Mouse (Mus musculus): ENCODE measurements around the gene Tmem9. TPM values are rescaled to one million over a fixed set of nuclear protein-coding genes. Genes with fewer than 3 reads are reported as not detected.

Gene Tmem9
- total and polyA plus RNA-seq, 3 experiments: 11.1 to 28.6 (median 13.1) TPM

DNA sequence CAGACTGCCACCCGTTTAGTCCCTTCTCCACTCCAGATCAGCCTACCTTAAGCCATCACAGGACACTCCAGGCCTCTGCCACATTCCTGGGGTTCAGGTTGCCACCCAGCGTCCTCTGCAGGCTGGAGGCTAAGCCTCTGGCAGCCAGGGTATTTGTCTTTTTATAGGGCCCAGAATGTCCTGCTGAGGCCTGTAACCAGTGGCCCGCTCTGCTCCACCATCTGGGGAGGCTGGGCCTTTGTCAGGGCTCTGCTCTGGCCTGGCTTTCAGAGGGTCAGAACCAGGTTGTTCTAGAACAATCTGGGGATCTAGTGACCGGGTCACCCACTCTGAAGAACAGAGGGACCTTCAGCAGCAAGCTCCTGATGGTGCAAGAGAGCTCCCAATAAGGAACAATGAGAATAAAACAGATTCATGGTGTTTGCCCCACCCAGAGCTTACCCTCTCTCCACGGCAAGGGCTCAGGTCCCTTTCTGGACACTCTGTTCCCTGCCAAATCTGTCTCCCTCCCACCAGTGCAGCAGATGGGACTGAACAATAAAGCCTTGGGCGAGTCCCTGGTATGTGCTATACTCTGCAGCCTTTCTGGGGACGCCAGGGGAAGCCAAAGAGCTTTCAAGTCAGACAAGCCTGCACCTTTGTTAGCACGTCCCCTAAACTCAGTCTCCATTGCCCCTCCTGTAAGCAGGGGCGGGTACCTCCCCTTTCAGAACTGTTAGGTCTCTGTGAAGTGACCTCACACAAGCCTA is 53.3 kb downstream of the Tmem9 start:
- 70% methylated on average over 9 of the region's 9 CpGs for WGBS
- H3K27ac ChIP-seq: no peak overlapping the region

DNA sequence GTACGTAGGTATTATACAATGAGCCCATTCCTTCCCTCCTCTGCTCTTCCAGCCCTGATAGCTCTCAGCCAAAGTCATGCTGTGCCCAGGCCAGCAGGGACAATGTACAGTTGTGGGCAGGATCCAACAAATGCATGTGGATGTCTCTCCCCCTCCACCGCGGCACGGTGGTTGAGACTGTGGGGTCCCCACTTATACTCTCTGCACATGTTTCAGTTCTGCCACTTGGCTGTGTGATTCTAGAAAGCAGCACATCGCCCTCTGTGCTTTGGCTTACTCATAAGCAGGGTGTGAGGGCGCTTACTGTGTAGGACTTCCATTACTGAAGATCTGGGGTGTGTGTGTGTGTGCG is 53.8 kb downstream of the Tmem9 start:
- no peaks in the 10 kb centered on the region; the same call in 1 of the 2 replicates for H3K27me3 ChIP-seq (ENCODE audit: control insufficient read depth, insufficient read depth, low read length)
- no peak for DNase-seq
- H3K27ac ChIP-seq: no peak overlapping the region
- no peaks in the 10 kb centered on the region for H3K36me3 ChIP-seq (ENCODE audit: control insufficient read depth, insufficient read depth, low read length)
- intact Hi-C loops (cut with DNase I): loop anchor here (5.0 kb wide), 1 partner anchor 106 kb away; no protein-coding TSS in a partner anchor
- no peak overlapping the region for H3K9ac ChIP-seq (ENCODE audit: low read depth, low read length)
- WGBS: 86% methylated on average over 7 of the region's 7 CpGs
- no peak for TF ChIP-seq CTCF (IDR thresholded peaks at IDR 0.05)
- TF ChIP-seq EP300 (IDR thresholded peaks at IDR 0.05; ENCODE audit: insufficient read depth, low read depth, low read length): no peak
- no peak for TF ChIP-seq POLR2A (IDR thresholded peaks at IDR 0.05; ENCODE audit: insufficient read depth, low read depth, low read length)
- H3K4me3 ChIP-seq: no peak overlapping the region
- H3K79me2 ChIP-seq (replicated peaks; ENCODE audit: control insufficient read depth, insufficient read depth, low read length): no peaks in the 10 kb centered on the region
- no peaks in the 10 kb centered on the region for H3K4me1 ChIP-seq (ENCODE audit: control insufficient read depth, insufficient read depth, low read length)

More for the DNA sequence above, 53.3 kb downstream of the Tmem9 start:
- H3K36me3 ChIP-seq (ENCODE audit: control insufficient read depth, insufficient read depth, low read length): no peaks in the 10 kb centered on the region
- no peak overlapping the region for H3K9ac ChIP-seq (ENCODE audit: low read depth, low read length)
- DNase-seq: peak; percentile 40 to 68
- H3K4me3 ChIP-seq: no peak overlapping the region
- H3K27me3 ChIP-seq (ENCODE audit: control insufficient read depth, insufficient read depth, low read length): no peaks in the 10 kb centered on the region
- H3K4me1 ChIP-seq (ENCODE audit: control insufficient read depth, insufficient read depth, low read length): no peaks in the 10 kb centered on the region
- no peaks in the 10 kb centered on the region for H3K79me2 ChIP-seq (replicated peaks; ENCODE audit: control insufficient read depth, insufficient read depth, low read length)
- intact Hi-C loops (cut with DNase I): loop anchor here (5.0 kb wide), 1 partner anchor 106 kb away; no protein-coding TSS in a partner anchor
- TF ChIP-seq CTCF (IDR thresholded peaks at IDR 0.05) (peak; percentile 74), EP300 (IDR thresholded peaks at IDR 0.05; ENCODE audit: insufficient read depth, low read depth, low read length) (no peak), POLR2A (IDR thresholded peaks at IDR 0.05; ENCODE audit: insufficient read depth, low read depth, low read length) (no peak)

DNA sequence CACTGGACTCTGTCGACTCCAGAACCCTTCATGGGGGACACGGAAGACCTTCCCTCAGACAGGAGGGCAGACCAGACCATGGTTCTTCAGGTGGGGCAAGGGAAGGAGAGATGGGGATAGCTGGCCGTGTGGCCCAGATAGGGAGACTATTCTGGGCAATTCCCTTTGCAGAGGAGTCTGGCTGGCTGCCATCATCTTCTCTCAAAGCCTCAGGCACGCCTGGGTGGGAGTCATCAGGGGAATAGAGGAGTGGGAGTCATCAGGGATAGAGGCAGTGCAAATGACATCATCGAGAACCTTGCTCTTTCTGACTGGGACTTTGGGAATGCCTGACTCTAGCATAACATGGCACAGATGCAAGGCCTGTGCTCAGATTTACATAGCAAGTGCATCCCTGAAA is 56.0 kb downstream of the Tmem9 start:
- H3K9ac ChIP-seq (ENCODE audit: low read depth, low read length): no peak overlapping the region
- no peaks in the 10 kb centered on the region for H3K36me3 ChIP-seq (ENCODE audit: control insufficient read depth, insufficient read depth, low read length)
- TF ChIP-seq CTCF (IDR thresholded peaks at IDR 0.05) (no peak), EP300 (IDR thresholded peaks at IDR 0.05; ENCODE audit: insufficient read depth, low read depth, low read length) (no peak), POLR2A (IDR thresholded peaks at IDR 0.05; ENCODE audit: insufficient read depth, low read depth, low read length) (no peak)
- no peak overlapping the region for H3K4me3 ChIP-seq
- 43% methylated on average over 5 of the region's 5 CpGs for WGBS
- H3K27me3 ChIP-seq (ENCODE audit: control insufficient read depth, insufficient read depth, low read length): no peaks in the 10 kb centered on the region; the same call in 1 of the 2 replicates
- DNase-seq: no peak
- H3K79me2 ChIP-seq (replicated peaks; ENCODE audit: control insufficient read depth, insufficient read depth, low read length): no peaks in the 10 kb centered on the region
- H3K4me1 ChIP-seq (ENCODE audit: control insufficient read depth, insufficient read depth, low read length): no peaks in the 10 kb centered on the region
- H3K27ac ChIP-seq: no peak overlapping the region
- intact Hi-C loops (cut with DNase I): loop anchor here (5.0 kb wide), 1 partner anchor 103 kb away; no protein-coding TSS in a partner anchor

GRCm38 (mm10) chr1:136066621-136067020 is 58.7 kb downstream of the Tmem9 start:
- intact Hi-C loops (cut with DNase I): no loop called here
- no peak for TF ChIP-seq POLR2A (IDR thresholded peaks at IDR 0.05; ENCODE audit: insufficient read depth, low read depth, low read length)
- no peak for TF ChIP-seq CTCF (IDR thresholded peaks at IDR 0.05)
- no peak for TF ChIP-seq EP300 (IDR thresholded peaks at IDR 0.05; ENCODE audit: insufficient read depth, low read depth, low read length)
- no peak overlapping the region for H3K9ac ChIP-seq (ENCODE audit: low read depth, low read length)
- no peaks in the 10 kb centered on the region for H3K36me3 ChIP-seq (ENCODE audit: control insufficient read depth, insufficient read depth, low read length)
- no peak for DNase-seq
- H3K4me3 ChIP-seq: no peak overlapping the region
- H3K4me1 ChIP-seq (ENCODE audit: control insufficient read depth, insufficient read depth, low read length): no peaks in the 10 kb centered on the region
- no peaks in the 10 kb centered on the region for H3K79me2 ChIP-seq (replicated peaks; ENCODE audit: control insufficient read depth, insufficient read depth, low read length)
- H3K27me3 ChIP-seq (ENCODE audit: control insufficient read depth, insufficient read depth, low read length): no peaks in the 10 kb centered on the region; the same call in 1 of the 2 replicates
- 61% methylated on average over 1 of the region's 1 CpGs for WGBS
- H3K27ac ChIP-seq: no peak overlapping the region

- no peak overlapping the region for H3K4me3 ChIP-seq
- H3K4me1 ChIP-seq (ENCODE audit: control insufficient read depth, insufficient read depth, low read length): no peaks in the 10 kb centered on the region
- H3K36me3 ChIP-seq (ENCODE audit: control insufficient read depth, insufficient read depth, low read length): no peaks in the 10 kb centered on the region
- intact Hi-C loops (cut with DNase I): no loop called here
- 63% methylated on average over 3 of the region's 3 CpGs for WGBS
- no peak overlapping the region for H3K9ac ChIP-seq (ENCODE audit: low read depth, low read length)
- H3K27ac ChIP-seq: no peak overlapping the region
- H3K27me3 ChIP-seq (ENCODE audit: control insufficient read depth, insufficient read depth, low read length): no peaks in the 10 kb centered on the region; the same call in 1 of the 2 replicates
- no peaks in the 10 kb centered on the region for H3K79me2 ChIP-seq (replicated peaks; ENCODE audit: control insufficient read depth, insufficient read depth, low read length)
- DNase-seq: no peak
- TF ChIP-seq CTCF (IDR thresholded peaks at IDR 0.05) (no peak), EP300 (IDR thresholded peaks at IDR 0.05; ENCODE audit: insufficient read depth, low read depth, low read length) (no peak), POLR2A (IDR thresholded peaks at IDR 0.05; ENCODE audit: insufficient read depth, low read depth, low read length) (no peak)
Measured at GRCm38 (mm10) chr1:136067579-136067978, 59.6 kb downstream of the Tmem9 start.

DNA sequence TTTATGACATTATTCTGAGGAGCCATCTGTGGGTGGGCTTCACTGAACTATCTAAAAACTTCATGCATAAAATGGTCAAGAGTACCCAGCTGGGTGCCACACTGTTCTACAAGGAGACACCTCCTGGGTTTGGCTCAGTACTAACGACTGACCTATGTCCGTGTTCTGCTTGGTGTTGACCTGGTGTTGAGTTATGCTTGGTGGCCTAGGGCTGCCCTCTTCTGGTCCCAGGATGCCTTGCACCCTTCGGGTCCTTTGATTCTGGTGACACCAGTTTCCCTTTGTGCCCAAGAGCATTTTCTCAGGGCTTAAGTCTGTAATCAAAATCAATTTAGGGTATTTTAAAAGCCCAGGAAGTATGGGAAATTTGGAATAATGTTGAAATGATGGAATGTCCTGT is 68.1 kb downstream of the Tmem9 start:
- H3K4me3 ChIP-seq: no peak overlapping the region
- intact Hi-C loops (cut with DNase I): loop anchor here (2.0 kb wide), 1 partner anchor 25 kb away; the partner anchor contains the start of gene Ascl5

More for the DNA sequence above, 68.1 kb downstream of the Tmem9 start:
- Histone ChIP-seq H3K36me3 (ENCODE audit: control insufficient read depth, insufficient read depth, low read length) (no peaks in the 10 kb centered on the region), H3K27me3 (ENCODE audit: control insufficient read depth, insufficient read depth, low read length) (no peaks in the 10 kb centered on the region; the same call in 1 of the 2 replicates), H3K9ac (ENCODE audit: low read depth, low read length) (no peak overlapping the region), H3K27ac (no peak overlapping the region), H3K4me1 (ENCODE audit: control insufficient read depth, insufficient read depth, low read length) (no peaks in the 10 kb centered on the region), H3K79me2 (replicated peaks; ENCODE audit: control insufficient read depth, insufficient read depth, low read length) (no peaks in the 10 kb centered on the region)
- no peak for DNase-seq
- WGBS: 13% methylated on average over 3 of the region's 3 CpGs
- TF ChIP-seq CTCF (IDR thresholded peaks at IDR 0.05): peak; percentile 74
- TF ChIP-seq EP300 (IDR thresholded peaks at IDR 0.05; ENCODE audit: insufficient read depth, low read depth, low read length): no peak

Measured in heart, adult 2 months (tissue).